Mouse (Mus musculus) brain, adult 10 weeks (tissue): ENCODE measurements around the gene Hunk. TPM values are rescaled to one million over a fixed set of nuclear protein-coding genes. Genes with fewer than 3 reads are reported as not detected.

Experiments used
- polyA plus RNA-seq: library from polyadenylated mRNA; stranded (reverse); fragments of 350-450 nt; fragmentation: Illumina TruSeq; extraction: RNeasy Lipid Tissue Mini Kit (QIAGEN cat#74804); gene quantifications from one replicate; pipeline ENCODE4 v1.2.3, GENCODE M21; 2015; ENCODE audit warnings: low read depth, low replicate concordance

Gene Hunk
- polyA plus RNA-seq: 8.2 TPM

GRCm38 (mm10) chr16:90385688-90386513 is at the start of gene Hunk:
TSS of gene Hunk (plus strand) at chr16:90386013.

Other genes starting within 250 kb of the Hunk start
- 37.6 TPM for gene Tiam1, start 242.2 kb upstream of the Hunk start, polyA plus RNA-seq
- gene Sod1, start 165.3 kb upstream of the Hunk start, polyA plus RNA-seq: 784 TPM
- 23.4 TPM for gene Scaf4, start 101.5 kb upstream of the Hunk start, polyA plus RNA-seq